Mouse (Mus musculus) hindbrain, embryonic 16.5 days (tissue): ENCODE measurements around the gene Erc2. TPM values are rescaled to one million over a fixed set of nuclear protein-coding genes. Genes with fewer than 3 reads are reported as not detected.

Experiments
- ATAC-seq: fragments of 200-750 bp; cut with Nextera tagmentation; 2 replicates; pipeline ENCODE4 v1.8.0; 2017; ENCODE audit warnings: moderate TSS enrichment, moderate library complexity
- H3K27ac ChIP-seq: fragments of 300-500 bp; sonication (generic); 2 replicates; pipeline ENCODE4 v1.5.1; 2014; ENCODE audit warnings: low read depth, mild to moderate bottlenecking, control low read depth, low read length, moderate library complexity
- H3K27me3 ChIP-seq: fragments of 300-500 bp; sonication (generic); replicated peaks from 2 replicates; pipeline ENCODE4 v1.6.1; 2014; ENCODE audit warnings: low read length; ENCODE audit not compliant: control insufficient read depth, insufficient read depth
- H3K36me3 ChIP-seq: fragments of 300-500 bp; sonication (generic); 2 replicates; pipeline ENCODE4 v1.6.1; 2014; ENCODE audit warnings: mild to moderate bottlenecking, low read length, moderate library complexity, mixed read lengths; ENCODE audit not compliant: control insufficient read depth, insufficient read depth
- H3K4me1 ChIP-seq: fragments of 300-500 bp; sonication (generic); 2 replicates; pipeline ENCODE4 v1.6.1; 2014; ENCODE audit warnings: low read depth, low read length; ENCODE audit not compliant: control insufficient read depth, insufficient read depth
- H3K4me2 ChIP-seq: fragments of 300-500 bp; sonication (generic); 2 replicates; pipeline ENCODE4 v1.6.1; 2014; ENCODE audit warnings: mild to moderate bottlenecking, low read length, control low read depth, moderate library complexity
- H3K4me3 ChIP-seq: fragments of 300-500 bp; sonication (generic); 2 replicates; pipeline ENCODE4 v1.5.1; 2014; ENCODE audit warnings: mild to moderate bottlenecking, low read length, control low read depth, moderate library complexity
- H3K9ac ChIP-seq: fragments of 300-500 bp; sonication (generic); 2 replicates; pipeline ENCODE4 v1.6.1; 2014; ENCODE audit warnings: low read depth, mild to moderate bottlenecking, control low read depth, low read length, moderate library complexity
- H3K9me3 ChIP-seq: fragments of 300-500 bp; sonication (generic); 2 replicates; pipeline ENCODE4 v1.6.1; 2014; ENCODE audit warnings: mild to moderate bottlenecking, low read length, moderate library complexity; ENCODE audit not compliant: control insufficient read depth
- WGBS: fragments of 180-500 bp; shearing (Covaris S2); extraction: QIAGEN DNeasy Blood & Tissue Kit; methylation state at CpG from one replicate; pipeline ENCODE4 v1.1.7; 2014; 5-methylcytosine and 5-hydroxymethylcytosine counted together
- polyA plus RNA-seq: library from polyadenylated mRNA; unstranded; fragments of >200 nt; fragmentation: Nextera tagmentation; extraction: Ambion mirVana; gene quantifications from 2 replicates; pipeline ENCODE4 v1.2.1, GENCODE M21; 2015

Erc2 gene
- polyA plus RNA-seq, 1 experiment from 2014 or later: 73.8 TPM

GRCm38 (mm10) chr14:27945276-27945675 lies 323.0 kb downstream of the Erc2 start:
- ATAC-seq: no peak
- no peaks in the 10 kb centered on the region for H3K4me1 ChIP-seq
- H3K9me3 ChIP-seq: no peaks in the 10 kb centered on the region
- H3K4me2 ChIP-seq: no peak overlapping the region
- H3K9ac ChIP-seq: no peak overlapping the region
- H3K27ac ChIP-seq: no peak overlapping the region
- H3K4me3 ChIP-seq: no peak overlapping the region
- no peaks in the 10 kb centered on the region for H3K36me3 ChIP-seq
- 52% methylated on average over 1 of the region's 1 CpGs for WGBS
- H3K27me3 ChIP-seq: no peaks in the 10 kb centered on the region

- H3K36me3 ChIP-seq: no peaks in the 10 kb centered on the region
- ATAC-seq: no peak
- H3K4me1 ChIP-seq: no peaks in the 10 kb centered on the region
- WGBS: 70% methylated on average over 5 of the region's 5 CpGs
- no peak overlapping the region for H3K27ac ChIP-seq
- no peaks in the 10 kb centered on the region for H3K9me3 ChIP-seq
- H3K9ac ChIP-seq: no peak overlapping the region
- H3K27me3 ChIP-seq: no peaks in the 10 kb centered on the region
- H3K4me3 ChIP-seq: no peak overlapping the region
- H3K4me2 ChIP-seq: no peak overlapping the region
These were observed 324.0 kb downstream of the Erc2 start for GRCm38 (mm10) chr14:27946211-27946610.

- H3K9ac ChIP-seq: no peak overlapping the region
- no peak for ATAC-seq
- H3K4me3 ChIP-seq: no peak overlapping the region
- H3K4me2 ChIP-seq: no peak overlapping the region
- no peaks in the 10 kb centered on the region for H3K36me3 ChIP-seq
- no peak overlapping the region for H3K27ac ChIP-seq
- no peaks in the 10 kb centered on the region for H3K27me3 ChIP-seq
- H3K4me1 ChIP-seq: no peaks in the 10 kb centered on the region
- H3K9me3 ChIP-seq: no peaks in the 10 kb centered on the region
- WGBS: 71% methylated on average over 8 of the region's 8 CpGs
These were observed 326.2 kb downstream of the Erc2 start for GRCm38 (mm10) chr14:27948391-27948790.

GRCm38 (mm10) chr14:27953814-27954213 lies 331.6 kb downstream of the Erc2 start:
- Histone ChIP-seq H3K4me3 (no peak overlapping the region), H3K27ac (no peak overlapping the region), H3K27me3 (no peaks in the 10 kb centered on the region), H3K9ac (no peak overlapping the region), H3K4me1 (no peaks in the 10 kb centered on the region), H3K4me2 (no peak overlapping the region), H3K9me3 (no peaks in the 10 kb centered on the region), H3K36me3 (no peaks in the 10 kb centered on the region)
- no peak for ATAC-seq

- Histone ChIP-seq H3K4me2 (no peak overlapping the region), H3K27ac (no peak overlapping the region), H3K9ac (no peak overlapping the region), H3K27me3 (no peaks in the 10 kb centered on the region), H3K4me1 (no peaks in the 10 kb centered on the region), H3K36me3 (no peaks in the 10 kb centered on the region), H3K4me3 (no peak overlapping the region), H3K9me3 (0 out of 2 replicates have a peak, but pooled peaks cover 3% of the 10 kb centered on the region)
- ATAC-seq: no peak
- WGBS: 27% methylated on average over 2 of the region's 2 CpGs
These were observed 334.6 kb downstream of the Erc2 start for GRCm38 (mm10) chr14:27956801-27957200.

GRCm38 (mm10) chr14:27973701-27974100 lies 351.5 kb downstream of the Erc2 start:
- Histone ChIP-seq H3K27me3 (no peaks in the 10 kb centered on the region), H3K4me2 (no peak overlapping the region), H3K27ac (no peak overlapping the region), H3K9ac (no peak overlapping the region), H3K9me3 (no peaks in the 10 kb centered on the region), H3K4me1 (no peaks in the 10 kb centered on the region), H3K4me3 (no peak overlapping the region), H3K36me3 (no peaks in the 10 kb centered on the region)
- 85% methylated on average over 6 of the region's 6 CpGs for WGBS
- ATAC-seq: no peak

- Histone ChIP-seq H3K4me2 (no peak overlapping the region), H3K27me3 (no peaks in the 10 kb centered on the region), H3K27ac (no peak overlapping the region), H3K4me1 (no peaks in the 10 kb centered on the region), H3K4me3 (no peak overlapping the region), H3K36me3 (no peaks in the 10 kb centered on the region), H3K9ac (no peak overlapping the region), H3K9me3 (no peaks in the 10 kb centered on the region)
- ATAC-seq: no peak
- WGBS: 75% methylated on average over 1 of the region's 1 CpGs
These were observed 353.4 kb downstream of the Erc2 start for GRCm38 (mm10) chr14:27975661-27976060.

- Histone ChIP-seq H3K27ac (no peak overlapping the region), H3K4me3 (no peak overlapping the region), H3K4me1 (no peaks in the 10 kb centered on the region; the same call in 1 of the 2 replicates), H3K27me3 (no peaks in the 10 kb centered on the region), H3K9me3 (no peaks in the 10 kb centered on the region), H3K36me3 (no peaks in the 10 kb centered on the region), H3K9ac (no peak overlapping the region), H3K4me2 (no peak overlapping the region)
- WGBS: 56% methylated on average over 3 of the region's 3 CpGs
- ATAC-seq: no peak
These were observed 362.5 kb downstream of the Erc2 start for GRCm38 (mm10) chr14:27984758-27985157.

- H3K36me3 ChIP-seq: no peaks in the 10 kb centered on the region
- no peaks in the 10 kb centered on the region for H3K27me3 ChIP-seq
- 0 out of 2 replicates have a peak, but pooled peaks have one; percentile 40 for ATAC-seq
- no peaks in the 10 kb centered on the region for H3K9me3 ChIP-seq
- H3K4me1 ChIP-seq: no peaks in the 10 kb centered on the region; the same call in 1 of the 2 replicates
- H3K9ac ChIP-seq: no peak overlapping the region
- no peak overlapping the region for H3K27ac ChIP-seq
- H3K4me3 ChIP-seq: no peak overlapping the region
- H3K4me2 ChIP-seq: no peak overlapping the region
- WGBS: 52% methylated on average over 5 of the region's 5 CpGs
These were observed 363.0 kb downstream of the Erc2 start for GRCm38 (mm10) chr14:27985201-27985600.

GRCm38 (mm10) chr14:27987422-27987821 lies 365.2 kb downstream of the Erc2 start:
- no peak overlapping the region for H3K9ac ChIP-seq

More at GRCm38 (mm10) chr14:27987422-27987821, 365.2 kb downstream of the Erc2 start:
- Histone ChIP-seq H3K27ac (no peak overlapping the region), H3K36me3 (no peaks in the 10 kb centered on the region), H3K9me3 (no peaks in the 10 kb centered on the region), H3K4me2 (no peak overlapping the region), H3K4me3 (no peak overlapping the region), H3K4me1 (no peaks in the 10 kb centered on the region; the same call in 1 of the 2 replicates), H3K27me3 (no peaks in the 10 kb centered on the region)
- WGBS: 70% methylated on average over 1 of the region's 1 CpGs
- no peak for ATAC-seq
